Mouse (Mus musculus) MEL (cell line): ENCODE results near the gene Oasl1.
"Not testable (repeated sequence)": the region's sequence is repeated elsewhere in the genome, so short reads cannot be mapped to it uniquely, and the experiment has no call there.

Experiments used
- CTCF ChIP-seq, 3 experiments: IDR thresholded peaks in 2 of 3; conservative IDR thresholded peaks in 1 of 3; 2 replicates each; pipeline ENCODE4 v1.5.1; 2011 to 2012; ENCODE audit warnings: low read length in 3 of 3, low read depth in 2 of 3, mild to moderate bottlenecking in 2 of 3, improper control_type of control experiment in 1 of 3, inconsistent platforms in 1 of 3, mixed read lengths in 1 of 3, moderate library complexity in 1 of 3; ENCODE audit not compliant: control insufficient read depth in 1 of 3, insufficient read depth in 1 of 3, poor library complexity in 1 of 3, severe bottlenecking in 1 of 3
- EP300 ChIP-seq, 2 experiments: IDR thresholded peaks; 2 replicates each; pipeline ENCODE4 v1.6.1; 2011; ENCODE audit warnings: improper control_type of control experiment in 2 of 2, low read length in 2 of 2, low read depth in 1 of 2, mild to moderate bottlenecking in 1 of 2
- JUND ChIP-seq: IDR thresholded peaks from 2 replicates; pipeline ENCODE4 v1.6.1; 2011; ENCODE audit warnings: low read depth, mild to moderate bottlenecking, improper control_type of control experiment, low read length
- MAX ChIP-seq: IDR thresholded peaks from 2 replicates; pipeline ENCODE4 v1.6.1; 2011; ENCODE audit warnings: low read length, improper control_type of control experiment
- MYC ChIP-seq: IDR thresholded peaks from 2 replicates; pipeline ENCODE4 v1.6.1; 2011; ENCODE audit warnings: low read depth, mild to moderate bottlenecking, low read length, improper control_type of control experiment, moderate library complexity
- NRF1 ChIP-seq: IDR thresholded peaks from 2 replicates; pipeline ENCODE4 v1.6.1; 2014; ENCODE audit warnings: low read depth, mild to moderate bottlenecking, inconsistent platforms, low read length, improper control_type of control experiment, moderate library complexity; ENCODE audit not compliant: poor library complexity, insufficient read depth, severe bottlenecking
- POLR2A ChIP-seq, 2 experiments: IDR thresholded peaks; 2 replicates each; pipeline ENCODE4 v1.6.1; 2011 to 2012; ENCODE audit warnings: low read length in 2 of 2, mild to moderate bottlenecking in 2 of 2, control low read depth in 1 of 2, improper control_type of control experiment in 1 of 2, low read depth in 1 of 2, moderate library complexity in 1 of 2; ENCODE audit not compliant: control insufficient read depth in 1 of 2, insufficient read depth in 1 of 2, poor library complexity in 1 of 2
- POLR2AphosphoS2 ChIP-seq: IDR thresholded peaks from 2 replicates; pipeline ENCODE4 v1.6.1; 2011; ENCODE audit warnings: low read length, improper control_type of control experiment
- ZKSCAN1 ChIP-seq: IDR thresholded peaks from 2 replicates; pipeline ENCODE4 v1.6.1; 2012; ENCODE audit warnings: low read depth, mild to moderate bottlenecking, inconsistent platforms, low read length, improper control_type of control experiment, moderate library complexity
- ZMIZ1 ChIP-seq: IDR thresholded peaks from 2 replicates; pipeline ENCODE4 v1.6.1; 2012; ENCODE audit warnings: low read depth, mild to moderate bottlenecking, inconsistent platforms, low read length, improper control_type of control experiment, moderate library complexity
- ZNF384 ChIP-seq: IDR thresholded peaks from 2 replicates; pipeline ENCODE4 v1.6.1; 2012; ENCODE audit warnings: low read depth, mild to moderate bottlenecking, inconsistent platforms, low read length, improper control_type of control experiment

- TF ChIP-seq ZKSCAN1; POLR2A (IDR thresholded peaks at IDR 0.05; ENCODE audit: control insufficient read depth in 1 of 2, insufficient read depth in 1 of 2, low read depth in 1 of 2, low read length in 2 of 2, poor library complexity in 1 of 2); EP300 (IDR thresholded peaks at IDR 0.05; ENCODE audit: low read depth in 1 of 2, low read length in 2 of 2); CTCF (IDR thresholded peaks at IDR 0.05 in 2 of 3, conservative IDR thresholded peaks at IDR 0.05 in 1 of 3; ENCODE audit: control insufficient read depth in 1 of 3, insufficient read depth in 1 of 3, low read depth in 2 of 3, low read length in 3 of 3, poor library complexity in 1 of 3, severe bottlenecking in 1 of 3); NRF1; MYC; ZNF384; ZMIZ1; POLR2AphosphoS2; MAX; JUND: not testable (repeated sequence)
Measured at GRCm38 (mm10) chr5:114917357-114917756, 5.7 kb upstream of the Oasl1 start.
